Mouse (Mus musculus) ES-Bruce4 (cell line): ENCODE measurements around the gene Ptprm.

Experiments
- CTCF ChIP-seq: IDR thresholded peaks from one replicate; pipeline ENCODE4 v1.8.1; 2011; ENCODE audit warnings: low read depth, low read length
- EP300 ChIP-seq: IDR thresholded peaks from 2 replicates; pipeline ENCODE4 v1.6.1; 2011; ENCODE audit warnings: low read depth, low read length; ENCODE audit not compliant: insufficient read depth
- POLR2A ChIP-seq: IDR thresholded peaks from one replicate; pipeline ENCODE4 v1.8.1; 2011; ENCODE audit warnings: low read length; ENCODE audit not compliant: insufficient read depth

DNA sequence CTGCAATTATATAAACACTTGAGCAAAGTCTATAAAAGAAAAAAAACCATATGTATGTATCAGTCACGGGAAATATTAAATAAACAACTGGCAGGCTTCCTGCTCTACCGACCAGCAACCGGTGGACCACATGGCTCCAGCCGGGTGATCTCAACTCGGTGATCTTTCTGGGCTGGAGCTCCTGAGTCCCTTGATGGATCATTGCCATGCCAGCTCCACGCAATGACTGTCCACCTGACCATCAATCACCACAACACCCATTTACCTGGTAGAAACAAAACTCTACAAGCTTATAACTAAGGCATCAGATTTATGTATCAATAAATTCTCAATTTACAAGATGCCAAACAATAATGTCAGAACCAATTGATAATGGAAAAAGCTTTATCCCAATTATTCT, 322.2 kb downstream of the Ptprm start:
- TF ChIP-seq CTCF, result no peak
- no peak for TF ChIP-seq POLR2A
- no peak for TF ChIP-seq EP300
